Mouse (Mus musculus): ENCODE measurements around the gene Kif2c.
A peak's percentile ranks its signal among the peaks of the same experiment; 100 is the strongest.

- TF ChIP-seq CTCF (IDR thresholded peaks at IDR 0.05; ENCODE audit: borderline replicate concordance, extremely low read depth, insufficient read depth, insufficient read length) (peak; percentile 75), POLR2A (IDR thresholded peaks at IDR 0.05; ENCODE audit: borderline replicate concordance, extremely low read depth, insufficient read depth, insufficient read length, poor library complexity, severe bottlenecking) (no peak)
These were observed 36.3 kb downstream of the Kif2c start for GRCm38 (mm10) chr4:117146176-117146575.

All from brain, embryonic 14.5 days (tissue).